Mouse (Mus musculus) R1 (cell line): ENCODE results near the gene Taf10.
"Not testable (repeated sequence)": the region's sequence is repeated elsewhere in the genome, so short reads cannot be mapped to it uniquely, and the experiment has no call there.

Experiments
- DNase-seq: peaks from one replicate; pipeline ENCODE4 v3.0.0-alpha.2; 2018; ENCODE audit warnings: low read depth, low spot score

Gene Taf10

GRCm38 (mm10) chr7:105753281-105753680 lies 9.1 kb upstream of the Taf10 start:
- no peak for DNase-seq

DNA sequence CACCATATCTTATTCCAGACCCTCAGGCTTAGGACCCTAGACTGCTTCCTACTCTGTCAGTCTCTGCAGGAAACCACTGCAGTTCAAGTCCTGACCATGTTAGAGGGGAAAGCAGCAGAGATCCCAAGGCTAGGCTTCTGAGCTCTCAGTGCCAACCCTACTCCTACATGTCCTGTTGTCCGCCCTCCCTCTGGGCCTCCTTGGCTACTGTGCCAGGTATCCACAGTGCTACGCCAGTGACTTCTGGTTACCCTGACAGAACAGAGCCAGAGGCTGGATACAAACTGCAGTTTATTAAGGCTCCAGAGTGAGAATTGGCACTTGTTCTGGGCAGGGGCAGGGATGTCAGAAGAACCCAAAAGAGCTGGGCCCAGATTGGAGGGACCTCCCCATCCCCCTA lies 8.6 kb upstream of the Taf10 start:
- DNase-seq = no peak

DNA sequence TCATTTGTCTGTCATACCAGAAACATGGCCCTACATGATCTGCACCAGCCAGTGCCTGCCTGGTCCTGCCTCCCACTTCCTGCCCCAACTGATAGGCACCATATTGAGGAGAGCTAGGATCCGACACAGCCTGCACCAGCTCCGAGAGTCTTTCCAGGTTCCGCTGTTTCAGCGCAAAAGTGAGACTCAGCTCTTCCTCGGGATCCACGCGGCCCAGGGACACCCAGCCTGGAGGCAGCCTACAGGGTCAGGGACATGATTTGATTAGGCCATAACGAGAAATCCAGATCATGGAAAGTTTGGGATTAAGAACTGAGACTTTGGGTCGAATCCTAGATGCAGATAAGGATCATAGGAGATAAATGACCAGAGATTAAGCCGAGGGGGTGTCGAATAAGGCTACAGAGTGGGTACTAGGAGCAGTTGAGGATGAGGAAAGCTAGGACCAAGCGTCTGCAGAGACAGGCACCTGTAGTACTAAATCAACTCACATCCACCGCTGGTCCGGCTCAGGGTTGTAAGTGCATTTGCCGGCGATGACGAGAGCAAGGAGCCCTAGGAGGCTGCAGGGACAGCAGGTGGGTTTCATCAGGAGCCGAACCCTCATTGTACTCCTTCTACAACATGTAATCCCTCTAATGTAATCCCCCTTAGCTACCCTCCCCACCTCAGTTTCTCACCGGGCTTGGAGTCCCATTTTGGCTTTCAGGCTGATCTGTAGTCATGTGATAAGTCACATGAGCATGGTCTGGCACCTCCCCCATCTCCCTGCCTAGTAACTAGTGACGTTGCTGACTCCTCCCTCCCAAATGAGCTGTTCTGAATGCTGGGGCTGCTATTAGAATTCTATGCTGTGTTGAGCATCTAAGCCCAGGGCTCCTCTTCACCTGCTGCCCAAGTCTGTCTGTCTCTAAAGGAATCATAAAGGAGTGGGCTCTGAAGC lies 7.6 kb upstream of the Taf10 start, which contains the start of gene Tpp1:
Gene Tpp1, minus strand, starts transcription at position 745 of the 943 bp plus-strand sequence.
- peak; percentile 94 for DNase-seq

GRCm38 (mm10) chr7:105747776-105748175 lies 3.6 kb upstream of the Taf10 start:
- no peak for DNase-seq

GRCm38 (mm10) chr7:105743246-105743925 lies 775 bp downstream of the Taf10 start:
- DNase-seq = not testable (repeated sequence)

- DNase-seq = not testable (repeated sequence)
These were observed 1.5 kb downstream of the Taf10 start for GRCm38 (mm10) chr7:105742539-105743215.

DNA sequence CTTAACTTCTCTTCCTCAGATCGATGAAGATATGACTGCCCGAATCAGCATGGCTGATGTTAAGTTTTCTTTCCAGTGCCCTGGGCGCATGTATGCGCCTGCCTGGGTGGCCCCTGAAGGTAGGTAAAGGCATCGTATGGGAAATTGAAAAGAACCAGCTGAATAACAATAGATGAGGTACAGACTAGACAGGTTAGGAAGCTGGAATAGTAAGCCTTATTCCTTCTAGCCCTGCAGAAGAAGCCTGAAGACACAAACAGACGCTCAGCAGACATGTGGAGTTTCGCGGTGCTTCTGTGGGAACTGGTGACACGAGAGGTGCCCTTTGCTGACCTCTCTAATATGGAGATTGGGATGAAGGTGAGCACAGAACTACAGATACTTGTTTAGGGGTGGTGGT lies 2.2 kb downstream of the Taf10 start:
- no peak for DNase-seq

- no peak for DNase-seq
These were observed 3.3 kb downstream of the Taf10 start for GRCm38 (mm10) chr7:105740851-105741250.

- DNase-seq = no peak
These were observed 3.9 kb downstream of the Taf10 start for GRCm38 (mm10) chr7:105740089-105740795.

- peak; percentile 63 for DNase-seq
These were observed 5.2 kb downstream of the Taf10 start for GRCm38 (mm10) chr7:105738948-105739347.

GRCm38 (mm10) chr7:105738286-105738685 lies 5.9 kb downstream of the Taf10 start:
- DNase-seq = no peak

DNA sequence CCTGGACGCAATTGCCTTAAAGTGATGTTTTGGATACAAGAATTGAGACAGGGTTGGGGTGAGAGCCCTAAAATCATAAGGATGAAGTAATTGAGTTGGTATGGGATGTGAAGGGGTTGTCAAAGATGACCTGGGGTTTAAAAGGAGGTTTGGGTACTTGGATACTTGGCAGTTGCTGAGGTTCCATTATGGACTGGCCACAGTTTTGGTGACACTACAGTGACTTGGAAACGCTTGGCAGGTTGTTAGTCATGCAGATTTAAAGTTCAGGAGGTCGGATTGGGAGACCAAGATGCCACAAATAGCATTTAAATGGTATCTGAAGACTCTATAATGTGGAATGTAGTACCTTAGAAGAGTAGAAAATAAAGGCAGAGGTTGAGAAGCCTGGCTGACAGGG lies 6.5 kb downstream of the Taf10 start:
- no peak for DNase-seq

DNA sequence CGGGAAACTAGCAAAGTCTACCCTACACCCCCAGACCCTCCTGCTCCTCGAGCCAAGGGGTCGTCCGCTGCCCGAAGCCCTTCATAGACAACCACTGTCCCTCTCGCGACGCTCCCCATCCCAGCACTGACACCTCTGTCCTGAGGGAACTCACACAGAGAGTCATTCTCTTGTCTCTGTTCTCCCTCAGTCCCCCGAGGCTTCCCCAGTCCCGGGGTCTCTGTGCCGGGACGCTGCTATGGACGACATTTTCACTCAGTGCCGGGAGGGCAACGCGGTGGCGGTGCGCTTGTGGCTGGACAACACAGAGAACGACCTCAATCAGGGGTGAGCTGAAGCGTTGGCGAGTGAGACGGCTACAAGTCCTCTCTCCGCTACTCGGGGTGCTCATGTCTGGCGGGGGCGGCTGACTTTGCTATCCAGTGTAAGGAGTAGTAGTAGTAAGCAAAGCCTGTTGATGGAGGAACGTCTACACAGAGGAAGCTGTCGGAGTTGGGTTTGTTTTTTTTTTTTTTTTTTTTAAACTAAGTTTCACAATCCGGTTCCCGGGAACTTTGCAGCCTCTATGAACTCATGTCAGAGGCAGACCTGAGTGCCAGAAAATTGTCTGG lies 7.1 kb downstream of the Taf10 start, which contains the start of gene Rrp8:
Gene Rrp8, minus strand, starts transcription at position 475 of the 611 bp plus-strand sequence.
- peak; percentile 33 for DNase-seq

DNA sequence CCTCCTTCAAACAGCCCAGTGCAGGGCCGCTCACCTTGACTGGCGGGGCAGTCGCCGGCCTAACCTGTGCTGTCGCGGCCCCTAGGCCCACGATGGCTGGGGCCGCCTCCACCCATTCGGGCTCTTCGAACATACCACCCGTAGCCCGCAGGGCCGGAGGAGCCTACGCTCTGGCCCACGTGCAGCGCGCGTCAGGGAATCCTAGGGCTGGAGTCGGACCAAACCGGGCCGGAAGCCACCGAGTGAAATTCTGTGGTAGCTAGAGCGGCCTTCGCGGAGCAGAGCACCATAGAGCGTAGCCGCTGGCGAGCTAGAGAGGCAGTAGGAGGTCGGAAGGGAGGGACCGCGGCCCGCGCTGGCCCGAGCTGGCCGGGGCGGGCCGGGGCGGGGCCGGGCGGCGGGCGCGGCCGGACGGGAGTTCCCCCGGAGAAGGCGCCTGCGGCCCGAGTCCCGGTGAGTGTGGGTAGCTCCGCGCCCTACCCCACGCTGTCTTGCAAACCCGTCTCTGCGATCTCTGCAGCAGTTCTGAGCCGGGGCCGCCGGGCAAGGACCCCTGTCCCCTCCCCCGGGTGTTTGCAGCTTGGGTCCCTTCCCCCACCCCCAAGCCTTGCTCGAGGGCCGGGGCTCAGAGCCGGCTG lies 7.8 kb downstream of the Taf10 start, which contains the start of gene Ilk:
Gene Ilk, plus strand, starts transcription at position 329 of the 638 bp plus-strand sequence.
- DNase-seq = peak; percentile 87

- DNase-seq = not testable (repeated sequence)
These were observed 8.7 kb downstream of the Taf10 start for GRCm38 (mm10) chr7:105735464-105735863.

DNA sequence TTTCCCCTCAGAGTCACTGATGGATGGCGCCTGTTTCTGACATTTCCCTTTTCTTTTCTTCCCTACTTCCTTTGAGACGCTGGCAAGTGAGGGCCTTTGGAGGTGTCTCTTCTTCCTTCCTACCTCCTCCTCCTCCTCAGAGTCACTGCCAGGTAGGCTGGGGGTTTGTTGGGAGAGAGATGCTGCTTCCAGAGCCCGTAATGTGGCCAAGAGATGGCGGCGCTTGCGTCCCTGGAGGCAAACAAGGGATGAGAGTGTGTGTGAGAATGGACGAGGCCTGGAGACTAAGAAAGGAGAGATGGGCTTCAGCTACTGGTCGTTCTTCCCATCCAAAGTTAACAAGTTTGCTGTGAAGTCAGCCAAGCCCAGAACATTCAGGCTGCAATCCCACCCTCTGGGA lies 9.3 kb downstream of the Taf10 start:
- DNase-seq = no peak

GRCm38 (mm10) chr7:105733836-105734235 lies 10.3 kb downstream of the Taf10 start:
- DNase-seq = no peak

- no peak for DNase-seq
These were observed 15.3 kb downstream of the Taf10 start for GRCm38 (mm10) chr7:105728701-105729428.

DNA sequence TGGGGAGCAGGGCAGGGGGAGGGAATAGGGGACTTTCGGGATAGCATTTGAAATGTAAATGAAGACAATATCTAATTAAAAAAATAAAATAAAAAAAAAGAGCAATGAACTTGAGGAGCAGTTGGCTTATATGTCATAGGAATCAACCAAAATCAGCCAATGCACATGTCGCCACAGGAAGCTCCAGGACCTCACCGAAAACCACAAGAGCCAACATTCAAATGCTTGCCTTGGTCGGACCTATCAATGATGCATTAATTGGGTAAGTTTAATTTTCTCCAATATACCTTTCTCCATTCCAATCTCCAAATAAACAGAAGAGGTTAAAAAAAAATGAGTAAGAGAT lies 17.2 kb downstream of the Taf10 start:
- DNase-seq = no peak
